Mouse (Mus musculus) heart, embryonic 13.5 days (tissue): ENCODE measurements around the gene S100a2. TPM values are rescaled to one million over a fixed set of nuclear protein-coding genes. Genes with fewer than 3 reads are reported as not detected.

Experiments used
- ATAC-seq: fragments of 200-750 bp; cut with Nextera tagmentation; 2 replicates; pipeline ENCODE4 v1.8.0; 2017; ENCODE audit warnings: moderate TSS enrichment; ENCODE audit not compliant: insufficient number of reproducible peaks, low FRiP score, low TSS enrichment; ENCODE audit errors: extremely low read depth
- H3K27ac ChIP-seq: fragments of 300-500 bp; sonication (generic); replicated peaks from 2 replicates; pipeline ENCODE4 v1.5.1; 2015; ENCODE audit warnings: moderate library complexity, mild to moderate bottlenecking, inconsistent platforms
- H3K27me3 ChIP-seq: fragments of 300-500 bp; sonication (generic); replicated peaks from 2 replicates; pipeline ENCODE4 v1.6.1; 2015; ENCODE audit warnings: mild to moderate bottlenecking, inconsistent platforms
- H3K36me3 ChIP-seq: fragments of 300-500 bp; sonication (generic); 2 replicates; pipeline ENCODE4 v1.6.1; 2015; ENCODE audit warnings: mild to moderate bottlenecking, inconsistent platforms
- H3K4me1 ChIP-seq: fragments of 300-500 bp; sonication (generic); 2 replicates; pipeline ENCODE4 v1.6.1; 2015; ENCODE audit warnings: inconsistent platforms
- H3K4me2 ChIP-seq: fragments of 300-500 bp; sonication (generic); 2 replicates; pipeline ENCODE4 v1.6.1; 2015; ENCODE audit warnings: inconsistent platforms, mild to moderate bottlenecking, moderate library complexity
- H3K4me3 ChIP-seq: fragments of 300-500 bp; sonication (generic); 2 replicates; pipeline ENCODE4 v1.5.1; 2015; ENCODE audit warnings: moderate library complexity, mild to moderate bottlenecking, inconsistent platforms
- H3K9ac ChIP-seq: fragments of 300-500 bp; sonication (generic); 2 replicates; pipeline ENCODE4 v1.6.1; 2015; ENCODE audit warnings: inconsistent platforms, mild to moderate bottlenecking, moderate library complexity
- H3K9me3 ChIP-seq: fragments of 300-500 bp; sonication (generic); 2 replicates; pipeline ENCODE4 v1.6.1; 2016; ENCODE audit warnings: inconsistent platforms
- WGBS: fragments of 180-500 bp; shearing (Covaris S2); methylation state at CpG from one replicate; pipeline ENCODE4 v1.1.7; 2015; ENCODE audit warnings: mixed read lengths; 5-methylcytosine and 5-hydroxymethylcytosine counted together
- polyA plus RNA-seq: library from polyadenylated mRNA; unstranded; fragments of >200 nt; fragmentation: Nextera tagmentation; extraction: Ambion mirVana; gene quantifications from 2 replicates; pipeline ENCODE4 v1.2.1, GENCODE M21; 2015

S100a2 gene
- polyA plus RNA-seq, 1 experiment from 2014 or later, result not detected

DNA sequence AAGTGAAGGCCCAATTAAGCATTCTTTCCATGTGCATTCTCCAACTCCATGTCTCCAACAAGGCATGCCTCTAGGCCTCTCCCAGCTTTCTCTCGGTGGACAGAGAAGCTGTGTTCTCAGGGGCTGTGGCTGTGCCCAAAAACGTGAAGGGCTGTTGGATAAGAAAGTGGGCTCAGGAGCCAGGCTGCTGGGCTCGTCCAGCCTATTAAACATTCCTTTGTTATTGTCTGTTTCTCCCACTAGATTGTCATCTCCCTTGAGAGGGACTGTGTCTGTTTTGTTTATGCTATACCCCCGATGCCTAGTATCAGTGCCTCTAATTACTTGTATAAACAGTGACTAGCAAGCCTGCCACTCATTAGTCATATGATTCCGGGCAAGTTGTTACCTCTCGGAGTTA lies 7.7 kb downstream of the S100a2 start:
- no peak overlapping the region for H3K27ac ChIP-seq
- no peaks in the 10 kb centered on the region for H3K27me3 ChIP-seq
- no peak overlapping the region for H3K4me2 ChIP-seq
- WGBS, result 35% methylated on average over 6 of the region's 6 CpGs
- H3K4me3 ChIP-seq, result no peak overlapping the region
- peaks cover 20% of the 10 kb centered on the region for H3K4me1 ChIP-seq
- no peaks in the 10 kb centered on the region for H3K36me3 ChIP-seq
- no peak for ATAC-seq
- H3K9ac ChIP-seq, result no peak overlapping the region
- 0 out of 2 replicates have a peak, but pooled peaks cover 5% of the 10 kb centered on the region for H3K9me3 ChIP-seq

DNA sequence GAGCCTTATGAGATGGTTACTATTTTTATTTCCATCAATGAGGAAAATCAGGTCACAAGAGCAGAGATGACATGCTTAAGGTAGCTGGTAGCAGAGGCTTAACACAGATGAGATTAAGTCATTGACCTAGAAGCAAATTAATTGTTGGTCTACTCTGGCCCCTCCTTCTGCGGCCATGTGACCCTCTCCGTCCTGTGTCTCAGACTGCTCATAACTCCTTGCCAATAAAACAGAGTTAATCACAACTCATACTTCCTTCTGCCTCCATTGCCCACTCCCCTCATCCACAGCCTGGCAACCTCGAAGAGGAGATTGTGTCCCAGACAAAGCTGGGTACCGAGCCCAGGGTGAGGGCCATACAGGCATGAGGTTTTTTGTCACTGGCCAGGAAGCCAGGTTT lies 8.2 kb downstream of the S100a2 start:
- WGBS, result 66% methylated on average over 4 of the region's 4 CpGs
- H3K9ac ChIP-seq, result no peak overlapping the region
- ATAC-seq, result no peak
- 0 out of 2 replicates have a peak, but pooled peaks cover 5% of the 10 kb centered on the region for H3K9me3 ChIP-seq
- no peaks in the 10 kb centered on the region for H3K27me3 ChIP-seq
- no peak overlapping the region for H3K27ac ChIP-seq
- no peak overlapping the region for H3K4me2 ChIP-seq
- no peaks in the 10 kb centered on the region for H3K36me3 ChIP-seq
- peaks cover 23% of the 10 kb centered on the region for H3K4me1 ChIP-seq
- no peak overlapping the region for H3K4me3 ChIP-seq

DNA sequence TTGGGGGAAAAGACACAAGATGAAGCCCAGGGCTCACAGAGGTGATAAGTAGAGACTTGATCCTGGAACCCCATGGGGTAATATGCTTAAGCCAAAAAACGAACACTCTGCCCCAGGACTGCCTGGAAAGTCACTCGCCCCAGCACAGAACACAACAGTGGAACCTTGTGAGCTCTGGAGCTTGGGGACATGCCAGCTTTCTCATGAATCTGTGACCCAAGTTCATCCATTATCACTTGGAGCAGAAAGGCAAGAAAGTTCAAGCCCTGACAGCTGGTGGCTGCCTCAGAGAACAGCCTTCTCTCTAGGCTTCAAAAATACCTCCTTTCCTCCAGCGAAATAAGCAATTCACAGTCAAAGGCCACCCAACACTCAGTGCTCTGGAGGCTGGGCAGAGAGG lies 9.4 kb downstream of the S100a2 start:
- 55% methylated on average over 3 of the region's 3 CpGs for WGBS
- H3K9me3 ChIP-seq, result no peaks in the 10 kb centered on the region
- no peak overlapping the region for H3K27ac ChIP-seq
- no peak for ATAC-seq
- H3K4me1 ChIP-seq, result peaks cover 35% of the 10 kb centered on the region
- H3K4me2 ChIP-seq, result no peak overlapping the region
- H3K9ac ChIP-seq, result no peak overlapping the region
- H3K27me3 ChIP-seq, result no peaks in the 10 kb centered on the region
- H3K4me3 ChIP-seq, result no peak overlapping the region
- H3K36me3 ChIP-seq, result no peaks in the 10 kb centered on the region

DNA sequence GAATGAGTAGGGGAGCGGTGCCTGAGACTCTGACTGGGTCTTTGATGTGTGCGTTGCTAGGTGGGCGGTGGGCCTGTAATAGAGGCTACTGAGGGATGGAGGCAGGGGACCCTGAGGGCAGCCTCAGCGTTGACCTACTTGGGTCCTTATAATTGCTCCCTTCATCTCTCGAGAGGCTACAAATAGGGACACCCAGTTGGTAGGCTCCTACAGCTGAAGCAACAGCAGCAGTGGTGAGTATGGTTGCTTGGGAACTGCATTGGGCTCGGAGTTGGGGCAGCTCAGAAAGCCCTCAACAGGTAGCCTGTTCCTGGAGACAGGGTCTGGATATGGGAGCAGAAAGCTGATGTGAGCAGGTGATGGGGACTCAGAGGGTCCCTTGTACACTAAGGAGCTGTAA lies 10.0 kb downstream of the S100a2 start:
- Histone ChIP-seq H3K4me2 (no peak overlapping the region), H3K4me3 (no peak overlapping the region), H3K27ac (no peak overlapping the region), H3K9ac (no peak overlapping the region), H3K36me3 (no peaks in the 10 kb centered on the region), H3K27me3 (no peaks in the 10 kb centered on the region), H3K4me1 (peaks cover 41% of the 10 kb centered on the region), H3K9me3 (no peaks in the 10 kb centered on the region)
- ATAC-seq, result no peak
- WGBS, result 75% methylated on average over 6 of the region's 6 CpGs

DNA sequence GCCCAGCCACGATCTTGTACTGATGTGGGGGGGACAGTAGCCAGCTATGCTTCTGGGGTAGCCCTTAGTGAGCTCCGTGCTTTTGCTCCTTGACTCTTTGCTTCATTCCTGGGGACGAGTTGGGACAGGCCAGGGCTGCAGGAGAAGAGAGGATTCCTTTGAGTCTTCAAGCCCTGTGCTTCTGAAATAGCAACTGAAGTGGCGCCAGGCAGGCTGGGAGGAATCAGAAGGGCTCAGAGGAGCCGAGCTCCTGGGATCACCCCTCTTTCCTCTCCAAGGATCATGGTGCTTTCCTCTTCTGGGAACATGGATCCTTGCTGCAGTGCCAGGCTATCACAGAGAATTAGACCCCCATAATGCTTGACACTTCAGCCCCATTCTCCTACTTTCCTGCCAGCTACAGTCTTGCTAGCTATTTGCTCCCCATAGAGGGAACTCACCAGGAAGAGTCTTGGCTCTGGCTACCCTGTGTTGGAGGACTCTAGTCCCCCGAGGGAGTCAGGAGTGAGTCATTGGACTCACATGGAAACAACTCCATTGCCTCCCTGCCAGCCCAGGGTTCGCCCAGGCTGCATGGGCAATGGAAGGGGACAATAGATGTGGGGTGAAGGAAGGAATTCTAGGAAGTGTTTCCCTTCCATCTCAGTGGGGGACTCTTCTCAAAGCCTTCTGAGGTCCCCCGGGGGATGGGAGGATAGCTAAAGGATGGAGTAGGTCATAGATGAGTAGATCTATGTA lies 10.6 kb downstream of the S100a2 start:
- ATAC-seq, result no peak
- WGBS, result 51% methylated on average over 8 of the region's 8 CpGs
- Histone ChIP-seq H3K27ac (no peak overlapping the region), H3K4me1 (peaks cover 42% of the 10 kb centered on the region), H3K36me3 (no peaks in the 10 kb centered on the region), H3K4me3 (no peak overlapping the region), H3K9me3 (no peaks in the 10 kb centered on the region), H3K4me2 (no peak overlapping the region), H3K27me3 (no peaks in the 10 kb centered on the region), H3K9ac (no peak overlapping the region)

DNA sequence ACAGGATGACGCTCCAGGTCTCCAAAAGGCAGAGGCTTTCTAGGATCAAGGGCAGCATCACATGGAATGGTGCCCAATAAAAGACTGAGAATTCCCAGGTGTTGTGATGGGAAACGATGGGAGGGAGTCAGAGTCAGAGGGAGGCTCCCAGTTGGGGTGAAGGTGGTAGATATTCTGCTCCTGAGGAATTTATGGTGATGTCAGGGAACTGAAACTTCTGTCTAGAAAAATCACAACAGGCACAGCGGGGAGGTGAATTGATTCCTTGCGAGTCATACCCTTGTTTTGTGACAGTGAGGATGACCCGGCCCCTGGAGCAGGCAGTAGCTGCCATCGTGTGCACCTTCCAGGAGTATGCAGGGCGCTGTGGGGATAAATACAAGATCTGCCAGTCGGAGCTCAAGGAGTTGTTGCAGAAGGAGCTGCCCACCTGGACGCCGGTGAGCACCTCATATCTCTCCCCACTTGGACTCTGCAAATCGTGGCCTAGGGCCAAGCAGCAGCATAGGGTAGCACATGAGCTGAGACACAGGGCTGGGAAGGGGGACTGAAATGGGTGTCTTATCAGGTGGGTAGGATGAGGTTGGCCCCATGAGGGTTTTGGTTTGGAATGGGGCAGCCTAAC lies 11.6 kb downstream of the S100a2 start, which contains the start of gene Gm42674:
Gm42674 (plus strand) TSS at position 419 of the 625 bp plus-strand sequence.
- H3K4me2 ChIP-seq, result no peak within 1 kb of the TSS
- H3K9ac ChIP-seq, result no peak within 1 kb of the TSS
- H3K9me3 ChIP-seq, result no peaks in the 10 kb centered on the region
- peaks cover 42% of the 10 kb centered on the region for H3K4me1 ChIP-seq
- ATAC-seq, result no peak
- WGBS, result 63% methylated on average over 11 of the region's 11 CpGs
- no peak within 1 kb of the TSS for H3K27ac ChIP-seq
- no peak within 1 kb of the TSS for H3K4me3 ChIP-seq
- H3K27me3 ChIP-seq, result no peaks in the 10 kb centered on the region
- no peaks in the 10 kb centered on the region for H3K36me3 ChIP-seq

DNA sequence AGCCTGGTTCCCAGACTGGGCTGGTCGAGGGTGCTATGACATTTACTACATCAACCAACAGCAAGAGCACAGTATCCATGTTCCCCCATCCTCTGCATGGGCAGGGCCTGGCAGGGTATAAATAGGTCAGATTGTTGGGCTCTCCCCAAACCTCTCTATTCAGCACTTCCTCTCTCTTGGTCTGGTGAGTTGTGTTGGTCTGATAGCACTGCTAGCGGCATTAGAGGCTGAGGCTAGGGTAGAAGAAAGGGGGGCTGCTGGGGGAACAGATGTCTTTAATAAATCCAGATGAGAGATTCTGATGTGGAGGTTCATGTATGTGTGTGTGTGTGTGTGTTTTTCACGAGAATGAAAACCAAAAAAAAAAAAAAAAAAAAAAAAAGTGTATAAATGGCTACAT lies 13.6 kb downstream of the S100a2 start, which contains the start of gene S100a4:
S100a4 (plus strand) TSS at position 149 of the 400 bp plus-strand sequence.
- WGBS, result 43% methylated on average over 3 of the region's 3 CpGs
- no peak for ATAC-seq
- Histone ChIP-seq H3K36me3 (no peaks in the 10 kb centered on the region), H3K9ac (no peak within 1 kb of the TSS), H3K4me3 (no peak within 1 kb of the TSS), H3K4me2 (no peak within 1 kb of the TSS), H3K9me3 (no peaks in the 10 kb centered on the region), H3K27ac (peak within 1 kb of the TSS; percentile 64), H3K27me3 (0 out of 2 replicates have a peak, but pooled peaks cover 5% of the 10 kb centered on the region), H3K4me1 (peaks cover 35% of the 10 kb centered on the region)

DNA sequence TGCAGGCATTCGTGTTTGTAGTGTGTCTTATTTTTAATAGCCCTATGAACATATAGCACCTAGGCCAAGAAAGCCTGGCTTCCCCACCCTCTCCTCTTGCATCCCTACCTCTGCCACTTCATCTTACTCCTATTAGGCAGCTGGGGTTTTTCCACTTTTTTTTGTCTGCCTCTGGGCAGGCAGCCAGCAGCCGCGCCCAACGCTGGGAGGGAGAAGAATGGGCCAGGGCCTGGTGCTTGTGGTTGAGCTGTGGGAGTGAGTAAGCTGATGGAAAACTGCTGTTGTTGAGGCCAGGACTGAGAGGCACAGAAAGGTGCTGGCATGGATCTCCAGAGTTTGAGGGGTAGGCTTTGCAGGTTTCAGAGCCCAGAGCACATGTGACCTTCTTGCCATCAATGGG lies 14.4 kb downstream of the S100a2 start:
- H3K4me1 ChIP-seq, result peaks cover 35% of the 10 kb centered on the region
- no peak for ATAC-seq
- no peaks in the 10 kb centered on the region for H3K36me3 ChIP-seq
- H3K27me3 ChIP-seq, result 0 out of 2 replicates have a peak, but pooled peaks cover 5% of the 10 kb centered on the region
- no peak overlapping the region for H3K4me2 ChIP-seq
- H3K4me3 ChIP-seq, result no peak overlapping the region
- no peak overlapping the region for H3K9ac ChIP-seq
- no peaks in the 10 kb centered on the region for H3K9me3 ChIP-seq
- H3K27ac ChIP-seq, result peak overlapping the region; percentile 64
- 34% methylated on average over 4 of the region's 4 CpGs for WGBS

DNA sequence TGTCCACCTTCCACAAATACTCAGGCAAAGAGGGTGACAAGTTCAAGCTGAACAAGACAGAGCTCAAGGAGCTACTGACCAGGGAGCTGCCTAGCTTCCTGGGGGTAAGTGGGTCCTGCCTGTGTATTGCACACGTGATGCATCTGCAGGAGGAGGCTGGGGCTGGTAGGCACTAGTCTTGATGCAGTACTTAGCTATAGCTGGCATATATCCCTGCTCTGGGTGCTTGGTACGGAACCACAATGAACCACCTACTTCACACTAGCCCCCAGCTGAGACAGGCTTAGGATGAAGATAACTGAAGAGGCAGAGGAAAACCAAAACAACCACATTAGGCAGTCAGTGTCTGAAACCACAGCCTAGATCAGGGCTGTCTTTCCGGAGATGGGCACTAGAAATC lies 15.0 kb downstream of the S100a2 start:
- ATAC-seq, result no peak
- H3K9ac ChIP-seq, result no peak overlapping the region
- H3K27me3 ChIP-seq, result 0 out of 2 replicates have a peak, but pooled peaks cover 5% of the 10 kb centered on the region
- no peaks in the 10 kb centered on the region for H3K9me3 ChIP-seq
- WGBS, result 77% methylated on average over 3 of the region's 3 CpGs
- H3K4me3 ChIP-seq, result no peak overlapping the region
- H3K4me1 ChIP-seq, result peaks cover 34% of the 10 kb centered on the region
- no peak overlapping the region for H3K4me2 ChIP-seq
- H3K36me3 ChIP-seq, result no peaks in the 10 kb centered on the region
- peak overlapping the region; percentile 64 for H3K27ac ChIP-seq

DNA sequence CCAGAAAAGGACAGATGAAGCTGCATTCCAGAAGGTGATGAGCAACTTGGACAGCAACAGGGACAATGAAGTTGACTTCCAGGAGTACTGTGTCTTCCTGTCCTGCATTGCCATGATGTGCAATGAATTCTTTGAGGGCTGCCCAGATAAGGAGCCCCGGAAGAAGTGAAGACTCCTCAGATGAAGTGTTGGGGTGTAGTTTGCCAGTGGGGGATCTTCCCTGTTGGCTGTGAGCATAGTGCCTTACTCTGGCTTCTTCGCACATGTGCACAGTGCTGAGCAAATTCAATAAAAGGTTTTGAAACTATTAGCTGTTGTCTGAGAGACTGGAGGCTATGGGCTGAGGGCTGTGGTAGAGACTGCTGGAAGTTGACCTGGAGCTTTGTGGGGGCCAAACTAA lies 15.7 kb downstream of the S100a2 start:
- Histone ChIP-seq H3K9me3 (no peaks in the 10 kb centered on the region), H3K27ac (no peak overlapping the region), H3K9ac (no peak overlapping the region), H3K4me3 (no peak overlapping the region), H3K4me1 (peaks cover 27% of the 10 kb centered on the region), H3K36me3 (no peaks in the 10 kb centered on the region), H3K27me3 (0 out of 2 replicates have a peak, but pooled peaks cover 5% of the 10 kb centered on the region), H3K4me2 (no peak overlapping the region)
- ATAC-seq, result no peak
- 79% methylated on average over 2 of the region's 2 CpGs for WGBS

DNA sequence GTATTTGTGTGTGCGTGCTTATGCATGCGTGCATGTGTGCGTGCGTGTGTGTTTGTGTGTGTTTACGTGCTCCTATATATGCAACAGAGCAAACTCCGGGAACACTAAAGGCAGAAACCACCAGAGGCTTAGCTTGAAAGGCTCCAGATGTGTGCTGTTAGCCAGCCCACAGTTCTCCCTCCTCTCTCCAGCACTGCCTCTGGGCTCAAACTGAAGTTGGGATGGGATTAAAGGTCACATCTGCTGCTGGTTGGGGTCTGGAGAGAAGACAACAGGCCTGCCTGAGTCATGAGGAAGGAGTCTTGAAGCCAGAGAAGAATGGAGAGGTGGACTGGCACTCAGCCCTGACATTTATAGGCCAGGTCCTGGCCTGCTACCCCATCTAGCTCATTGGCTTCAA lies 16.1 kb downstream of the S100a2 start:
- WGBS, result 92% methylated on average over 6 of the region's 6 CpGs
- no peak; the same call in 1 of the 2 replicates for ATAC-seq

More for the DNA sequence above, 16.1 kb downstream of the S100a2 start:
- H3K4me1 ChIP-seq, result peaks cover 23% of the 10 kb centered on the region
- H3K4me3 ChIP-seq, result no peak overlapping the region
- H3K9me3 ChIP-seq, result no peaks in the 10 kb centered on the region
- H3K4me2 ChIP-seq, result no peak overlapping the region
- no peak overlapping the region for H3K27ac ChIP-seq
- H3K27me3 ChIP-seq, result 0 out of 2 replicates have a peak, but pooled peaks cover 5% of the 10 kb centered on the region
- H3K9ac ChIP-seq, result no peak overlapping the region
- no peaks in the 10 kb centered on the region for H3K36me3 ChIP-seq
